Mouse (Mus musculus) hindbrain, embryonic 15.5 days (tissue): ENCODE measurements around the gene Smc5. TPM values are rescaled to one million over a fixed set of nuclear protein-coding genes. Genes with fewer than 3 reads are reported as not detected.

Experiments
- ATAC-seq: fragments of 200-750 bp; cut with Nextera tagmentation; 2 replicates; pipeline ENCODE4 v1.8.0; 2017; ENCODE audit warnings: low read depth, moderate number of reproducible peaks, moderate TSS enrichment; ENCODE audit not compliant: low FRiP score
- H3K27ac ChIP-seq: fragments of 300-500 bp; sonication (generic); replicated peaks from 2 replicates; pipeline ENCODE4 v1.5.1; 2015; ENCODE audit warnings: mild to moderate bottlenecking, inconsistent platforms
- H3K27me3 ChIP-seq: fragments of 300-500 bp; sonication (generic); 2 replicates; pipeline ENCODE4 v1.6.1; 2015; ENCODE audit warnings: control low read depth, inconsistent platforms
- H3K36me3 ChIP-seq: fragments of 300-500 bp; sonication (generic); 2 replicates; pipeline ENCODE4 v1.6.1; 2015; ENCODE audit warnings: control low read depth, inconsistent platforms
- H3K4me1 ChIP-seq: fragments of 300-500 bp; sonication (generic); replicated peaks from 2 replicates; pipeline ENCODE4 v1.6.1; 2015; ENCODE audit warnings: control low read depth, inconsistent platforms
- H3K4me2 ChIP-seq: fragments of 300-500 bp; sonication (generic); 2 replicates; pipeline ENCODE4 v1.6.1; 2015; ENCODE audit warnings: moderate library complexity, mild to moderate bottlenecking, inconsistent platforms
- H3K4me3 ChIP-seq: fragments of 300-500 bp; sonication (generic); 2 replicates; pipeline ENCODE4 v1.5.1; 2015; ENCODE audit warnings: mild to moderate bottlenecking, inconsistent platforms
- H3K9ac ChIP-seq: fragments of 300-500 bp; sonication (generic); 2 replicates; pipeline ENCODE4 v1.6.1; 2015; ENCODE audit warnings: inconsistent platforms
- H3K9me3 ChIP-seq: fragments of 300-500 bp; sonication (generic); 2 replicates; pipeline ENCODE4 v1.6.1; 2016; ENCODE audit warnings: control low read depth, inconsistent platforms
- WGBS: fragments of 180-500 bp; shearing (Covaris S2); methylation state at CpG from one replicate; pipeline ENCODE4 v1.1.7; 2015; 5-methylcytosine and 5-hydroxymethylcytosine counted together
- polyA plus RNA-seq: library from polyadenylated mRNA; unstranded; fragments of >200 nt; fragmentation: Nextera tagmentation; extraction: Ambion mirVana; gene quantifications from 2 replicates; pipeline ENCODE4 v1.2.1, GENCODE M21; 2015

Gene Smc5
- polyA plus RNA-seq, 1 experiment from 2014 or later = 21.6 TPM

DNA sequence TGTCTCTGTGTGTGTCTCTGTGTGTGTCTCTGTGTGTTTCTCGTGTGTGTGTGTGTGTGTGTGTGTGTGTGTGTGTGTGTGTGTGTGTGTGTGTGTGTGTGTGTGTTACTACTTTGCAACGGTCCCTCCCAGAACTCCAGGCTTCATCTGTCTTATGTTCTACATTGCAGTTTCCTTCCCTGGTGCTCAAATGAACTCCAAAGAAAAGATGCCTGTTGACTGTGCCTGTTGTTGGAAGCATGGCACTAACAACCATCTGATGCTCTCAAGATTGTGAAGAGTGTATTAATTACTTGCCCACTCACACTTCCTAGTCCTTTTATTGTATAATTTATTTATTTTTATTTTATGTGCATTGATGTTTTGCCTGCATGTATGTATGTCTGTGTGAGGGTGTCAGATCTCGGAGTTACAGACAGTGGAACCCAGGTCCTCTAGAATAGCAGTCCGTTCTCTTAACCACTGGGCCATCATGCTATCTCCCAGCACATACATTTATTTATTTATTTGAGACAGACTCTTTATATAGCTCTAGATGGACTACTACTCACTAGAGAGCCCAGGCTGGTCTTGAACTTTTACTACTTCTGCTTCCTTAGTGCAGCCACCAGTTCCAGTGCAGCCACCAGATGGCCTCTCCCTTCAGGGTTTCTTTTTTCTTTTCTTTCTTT, 492 bp upstream of the Smc5 start:
- H3K36me3 ChIP-seq = no peaks in the 10 kb centered on the region
- H3K9me3 ChIP-seq = no peaks in the 10 kb centered on the region
- H3K4me3 ChIP-seq = peak overlapping the region; percentile 58
- H3K9ac ChIP-seq = peak overlapping the region; percentile 58; the same call in 1 of the 2 replicates
- H3K27me3 ChIP-seq = no peaks in the 10 kb centered on the region
- H3K27ac ChIP-seq = no peak overlapping the region
- peaks cover 8% of the 10 kb centered on the region for H3K4me1 ChIP-seq
- ATAC-seq = peak; percentile 60; the same call in 1 of the 2 replicates
- 47% methylated on average over 4 of the region's 4 CpGs for WGBS
- peak overlapping the region; percentile 63 for H3K4me2 ChIP-seq

DNA sequence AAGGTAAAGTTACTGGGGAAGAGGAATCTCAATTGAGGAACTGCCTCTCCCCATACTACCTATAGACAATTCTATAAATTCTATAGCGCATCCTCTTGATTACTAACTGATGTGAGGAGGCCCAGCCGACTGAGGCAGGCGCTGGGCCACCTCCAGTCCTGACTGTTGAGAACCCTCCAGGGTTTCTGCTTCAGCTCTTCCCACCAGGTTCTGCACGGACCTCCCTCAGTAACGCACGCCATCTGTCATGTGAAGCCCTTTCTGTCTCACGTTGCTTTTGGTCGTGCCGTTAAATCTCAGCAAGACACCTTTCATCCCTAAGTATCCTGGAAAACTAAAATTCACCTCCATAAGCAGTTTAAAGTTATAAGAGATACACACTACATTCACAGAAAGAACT, 16.9 kb downstream of the Smc5 start:
- no peak for ATAC-seq
- 79% methylated on average over 9 of the region's 9 CpGs for WGBS
- no peak overlapping the region for H3K4me2 ChIP-seq
- no peaks in the 10 kb centered on the region for H3K9me3 ChIP-seq
- peaks cover 33% of the 10 kb centered on the region for H3K36me3 ChIP-seq
- H3K4me1 ChIP-seq = no peaks in the 10 kb centered on the region
- no peak overlapping the region for H3K4me3 ChIP-seq
- no peak overlapping the region for H3K27ac ChIP-seq
- no peaks in the 10 kb centered on the region for H3K27me3 ChIP-seq
- no peak overlapping the region for H3K9ac ChIP-seq

DNA sequence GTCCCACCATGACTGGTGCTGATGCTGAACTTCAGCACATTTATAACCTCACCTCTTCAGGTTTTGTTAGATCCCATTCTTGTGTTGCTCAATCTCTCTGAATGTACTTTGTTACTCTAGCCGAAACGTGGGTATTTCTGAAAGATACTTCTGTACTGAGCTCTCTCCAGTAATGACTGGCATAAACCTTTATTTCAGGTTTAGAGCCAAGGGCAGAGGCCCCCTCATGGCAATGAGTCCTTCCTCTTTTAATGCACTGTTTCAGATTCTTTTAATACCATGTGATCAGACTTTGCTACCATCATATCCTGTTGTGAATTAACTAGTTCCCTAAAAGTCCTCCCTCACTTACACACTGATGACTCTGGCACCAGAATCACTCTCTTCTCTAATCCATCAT, 27.2 kb downstream of the Smc5 start:
- Histone ChIP-seq H3K4me3 (no peak overlapping the region), H3K36me3 (peaks cover 20% of the 10 kb centered on the region), H3K4me2 (no peak overlapping the region), H3K27ac (no peak overlapping the region), H3K27me3 (no peaks in the 10 kb centered on the region), H3K9ac (no peak overlapping the region), H3K9me3 (no peaks in the 10 kb centered on the region), H3K4me1 (no peaks in the 10 kb centered on the region)
- ATAC-seq = no peak
- WGBS = 91% methylated on average over 2 of the region's 2 CpGs

DNA sequence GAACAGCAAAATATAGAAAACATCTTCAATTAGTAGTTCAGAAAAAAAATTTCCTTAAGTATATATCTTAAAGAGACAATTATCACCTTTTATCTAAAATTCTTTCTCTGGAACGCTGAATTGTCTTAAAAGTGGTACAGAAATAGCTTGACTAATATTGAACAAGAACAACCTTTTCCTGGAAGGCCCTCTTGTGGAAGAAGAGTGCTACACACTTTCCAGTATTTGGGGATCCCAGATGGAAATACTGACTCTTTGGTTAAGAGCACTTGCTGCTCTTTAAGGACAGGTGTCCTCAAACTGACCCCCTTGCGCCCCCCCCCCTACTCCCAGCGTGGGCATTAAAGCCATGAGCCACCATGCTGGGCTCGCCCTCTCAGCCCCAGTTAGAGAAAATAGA, 48.6 kb downstream of the Smc5 start:
- H3K4me2 ChIP-seq = no peak overlapping the region
- H3K9ac ChIP-seq = no peak overlapping the region
- ATAC-seq = no peak
- no peak overlapping the region for H3K27ac ChIP-seq
- no peaks in the 10 kb centered on the region for H3K27me3 ChIP-seq
- no peak overlapping the region for H3K4me3 ChIP-seq
- peaks cover 21% of the 10 kb centered on the region; the same call in 1 of the 2 replicates for H3K36me3 ChIP-seq
- WGBS = 59% methylated on average over 4 of the region's 4 CpGs
- no peaks in the 10 kb centered on the region for H3K9me3 ChIP-seq
- no peaks in the 10 kb centered on the region for H3K4me1 ChIP-seq

DNA sequence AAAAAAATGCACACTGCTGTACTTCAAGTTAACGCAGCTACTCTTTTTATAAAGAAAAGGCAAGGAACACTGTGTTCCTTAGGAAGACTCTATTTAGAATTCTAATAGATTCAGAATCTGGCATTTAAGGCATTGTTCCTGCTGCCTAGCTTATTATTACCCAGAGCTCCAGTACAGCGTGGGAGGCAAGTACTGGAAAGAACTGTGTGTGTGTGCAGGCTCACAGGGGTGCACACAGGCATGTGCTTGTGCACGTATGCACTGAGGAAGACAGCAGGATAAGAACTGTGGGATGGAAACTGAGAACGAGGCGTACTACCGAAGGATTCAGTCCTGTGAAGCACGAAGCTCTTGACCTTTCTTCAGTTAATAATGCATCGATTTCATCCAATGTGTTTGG, 59.4 kb downstream of the Smc5 start:
- Histone ChIP-seq H3K27ac (no peak overlapping the region), H3K4me1 (no peaks in the 10 kb centered on the region), H3K36me3 (peaks cover 32% of the 10 kb centered on the region), H3K4me3 (no peak overlapping the region), H3K9ac (no peak overlapping the region), H3K9me3 (no peaks in the 10 kb centered on the region), H3K27me3 (no peaks in the 10 kb centered on the region), H3K4me2 (no peak overlapping the region)
- no peak for ATAC-seq
- WGBS = 68% methylated on average over 8 of the region's 8 CpGs

DNA sequence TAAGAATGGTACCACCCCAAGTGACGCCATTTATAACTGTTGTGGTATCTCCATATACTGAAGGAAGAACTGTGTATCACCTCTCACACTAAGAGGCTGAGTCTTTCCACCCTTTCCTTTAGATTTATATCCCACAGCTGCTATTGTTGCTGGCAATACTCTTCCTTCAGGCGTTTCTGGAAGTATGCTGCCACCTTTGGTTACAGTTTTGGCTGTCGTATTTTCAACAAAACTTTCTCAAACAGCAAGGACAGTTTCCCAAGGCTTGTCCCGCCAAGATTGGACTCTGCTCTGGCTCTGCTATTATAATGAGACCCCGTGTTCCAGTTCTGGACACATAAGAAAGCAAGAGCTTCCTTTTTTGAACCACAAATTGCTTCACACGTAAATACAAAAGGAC, 62.4 kb downstream of the Smc5 start:
- no peak overlapping the region for H3K27ac ChIP-seq
- H3K9me3 ChIP-seq = no peaks in the 10 kb centered on the region
- H3K4me3 ChIP-seq = no peak overlapping the region
- H3K4me1 ChIP-seq = no peaks in the 10 kb centered on the region
- H3K9ac ChIP-seq = no peak overlapping the region
- no peak overlapping the region for H3K4me2 ChIP-seq
- H3K36me3 ChIP-seq = peaks cover 36% of the 10 kb centered on the region
- WGBS = 86% methylated on average over 6 of the region's 6 CpGs
- ATAC-seq = no peak
- H3K27me3 ChIP-seq = no peaks in the 10 kb centered on the region

DNA sequence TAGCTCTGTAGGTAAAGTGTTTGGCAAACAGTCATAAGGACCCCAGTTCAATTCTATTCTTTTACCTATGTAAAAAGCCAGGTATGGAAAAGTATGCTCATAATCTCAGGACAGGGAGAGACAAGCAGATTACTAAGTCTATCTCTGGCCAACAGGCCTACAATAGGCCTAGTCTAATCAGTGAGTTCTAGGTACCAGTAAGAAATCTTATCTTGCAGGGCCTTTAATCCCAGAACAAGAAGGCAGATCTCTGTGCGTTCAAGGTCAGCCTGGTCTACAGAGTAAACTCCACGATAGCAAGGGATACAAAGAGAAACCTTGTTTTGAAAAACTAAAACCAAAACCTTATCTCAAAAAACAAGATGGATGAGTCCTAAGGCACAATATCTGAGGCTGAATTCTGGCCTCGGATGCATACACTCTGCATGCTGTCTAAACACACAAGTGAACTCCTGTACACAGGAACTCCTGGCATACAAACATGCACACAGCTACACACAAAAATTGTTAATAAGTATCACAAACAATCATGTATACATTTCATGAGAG, 70.1 kb downstream of the Smc5 start:
- peaks cover 26% of the 10 kb centered on the region for H3K36me3 ChIP-seq
- 92% methylated on average over 3 of the region's 3 CpGs for WGBS
- H3K27me3 ChIP-seq = no peaks in the 10 kb centered on the region
- no peak overlapping the region for H3K9ac ChIP-seq
- no peaks in the 10 kb centered on the region for H3K9me3 ChIP-seq
- no peak overlapping the region for H3K4me3 ChIP-seq
- no peak overlapping the region for H3K4me2 ChIP-seq
- ATAC-seq = no peak
- H3K27ac ChIP-seq = no peak overlapping the region
- no peaks in the 10 kb centered on the region for H3K4me1 ChIP-seq

DNA sequence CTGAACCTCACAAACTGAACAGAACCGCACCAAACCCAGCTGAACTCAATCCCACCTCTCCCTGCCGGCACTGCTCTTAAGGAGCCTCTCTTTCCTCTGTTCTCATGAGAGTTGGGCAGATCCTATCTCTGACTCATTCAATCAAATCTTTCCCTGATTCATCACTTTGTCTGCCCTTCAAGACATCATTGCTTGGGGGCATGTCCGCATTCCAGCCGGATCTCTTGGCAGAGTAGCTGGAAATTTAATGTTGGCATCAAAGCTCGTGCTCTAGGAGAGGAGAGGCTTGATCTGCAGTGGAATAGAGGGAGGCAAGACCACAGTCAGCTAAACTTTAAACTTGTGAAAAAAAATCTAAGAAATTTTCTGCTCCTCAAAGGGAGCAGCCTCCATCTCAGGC, 71.6 kb downstream of the Smc5 start:
- Histone ChIP-seq H3K36me3 (peaks cover 24% of the 10 kb centered on the region), H3K27me3 (no peaks in the 10 kb centered on the region), H3K4me2 (no peak overlapping the region), H3K4me1 (no peaks in the 10 kb centered on the region), H3K4me3 (no peak overlapping the region), H3K9me3 (no peaks in the 10 kb centered on the region), H3K9ac (no peak overlapping the region), H3K27ac (no peak overlapping the region)
- 94% methylated on average over 5 of the region's 5 CpGs for WGBS
- ATAC-seq = no peak

DNA sequence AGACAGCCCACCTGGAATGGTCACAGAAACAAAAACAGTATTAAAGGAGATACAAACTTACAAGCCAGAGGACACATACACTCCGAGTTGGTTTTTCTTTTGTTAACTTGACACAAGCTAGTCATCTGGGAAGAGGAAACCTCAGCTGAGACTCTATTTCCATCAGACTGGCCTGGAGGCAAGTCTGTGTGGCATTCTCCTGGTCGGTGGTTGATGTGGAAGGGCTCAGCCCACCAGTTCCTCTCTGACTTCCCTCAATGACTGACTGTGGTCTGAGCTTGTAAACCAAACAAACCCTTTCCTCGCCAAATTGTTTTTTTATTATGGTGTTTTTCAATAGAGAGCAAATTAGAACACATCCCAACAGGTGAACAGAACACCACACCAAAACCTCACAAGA, 80.6 kb downstream of the Smc5 start:
- no peak overlapping the region for H3K4me2 ChIP-seq
- no peaks in the 10 kb centered on the region for H3K9me3 ChIP-seq
- ATAC-seq = no peak
- 81% methylated on average over 3 of the region's 3 CpGs for WGBS
- H3K9ac ChIP-seq = no peak overlapping the region
- no peaks in the 10 kb centered on the region for H3K36me3 ChIP-seq
- H3K4me1 ChIP-seq = no peaks in the 10 kb centered on the region
- H3K4me3 ChIP-seq = no peak overlapping the region
- H3K27me3 ChIP-seq = no peaks in the 10 kb centered on the region
- H3K27ac ChIP-seq = no peak overlapping the region

DNA sequence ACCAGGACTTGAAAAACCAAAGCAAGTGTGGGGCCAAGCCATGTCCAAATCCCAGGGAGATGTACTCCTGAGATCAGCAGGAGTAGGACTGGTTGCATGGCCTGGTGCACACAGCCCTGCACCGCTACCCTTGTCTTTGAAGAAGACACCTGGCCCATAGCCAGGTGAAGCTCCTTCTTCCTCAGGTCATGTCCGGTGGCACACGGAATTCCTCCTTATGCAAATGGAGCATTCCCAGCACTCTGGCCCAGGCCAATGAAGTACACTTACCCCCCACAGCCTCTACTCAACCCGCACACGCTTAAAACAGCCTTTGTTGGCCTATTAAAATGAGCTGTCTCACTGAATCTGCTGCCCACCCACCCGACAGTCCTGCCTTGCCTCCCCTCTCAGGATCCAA, 82.2 kb downstream of the Smc5 start:
- Histone ChIP-seq H3K4me1 (no peaks in the 10 kb centered on the region), H3K4me2 (no peak overlapping the region), H3K4me3 (no peak overlapping the region), H3K36me3 (no peaks in the 10 kb centered on the region), H3K9me3 (no peaks in the 10 kb centered on the region), H3K27ac (no peak overlapping the region), H3K27me3 (no peaks in the 10 kb centered on the region), H3K9ac (no peak overlapping the region)
- no peak for ATAC-seq
- 92% methylated on average over 6 of the region's 6 CpGs for WGBS

DNA sequence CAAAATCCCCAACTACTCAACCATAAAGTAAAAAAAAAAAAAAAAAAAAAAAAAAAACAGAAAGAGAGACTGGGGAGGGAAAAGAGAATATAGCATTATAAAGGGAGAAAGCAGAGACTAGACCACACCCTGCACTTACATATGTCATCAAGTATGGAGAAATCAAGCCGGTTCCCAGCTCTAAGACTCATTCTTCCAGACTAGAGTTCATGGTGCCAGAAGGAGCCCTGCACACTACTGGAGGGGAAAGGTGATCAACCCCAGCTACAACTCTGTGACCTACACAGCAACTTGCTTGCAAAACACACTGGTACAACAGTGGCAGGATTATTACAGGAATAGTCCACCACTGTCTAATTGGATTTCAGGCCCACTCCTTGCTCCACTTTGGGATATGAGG, 84.0 kb downstream of the Smc5 start:
- Histone ChIP-seq H3K4me3 (no peak overlapping the region), H3K36me3 (no peaks in the 10 kb centered on the region), H3K4me1 (no peaks in the 10 kb centered on the region), H3K4me2 (no peak overlapping the region), H3K9ac (no peak overlapping the region), H3K27ac (no peak overlapping the region), H3K27me3 (no peaks in the 10 kb centered on the region), H3K9me3 (no peaks in the 10 kb centered on the region)
- ATAC-seq = no peak
- 100% methylated on average over 1 of the region's 1 CpGs for WGBS

DNA sequence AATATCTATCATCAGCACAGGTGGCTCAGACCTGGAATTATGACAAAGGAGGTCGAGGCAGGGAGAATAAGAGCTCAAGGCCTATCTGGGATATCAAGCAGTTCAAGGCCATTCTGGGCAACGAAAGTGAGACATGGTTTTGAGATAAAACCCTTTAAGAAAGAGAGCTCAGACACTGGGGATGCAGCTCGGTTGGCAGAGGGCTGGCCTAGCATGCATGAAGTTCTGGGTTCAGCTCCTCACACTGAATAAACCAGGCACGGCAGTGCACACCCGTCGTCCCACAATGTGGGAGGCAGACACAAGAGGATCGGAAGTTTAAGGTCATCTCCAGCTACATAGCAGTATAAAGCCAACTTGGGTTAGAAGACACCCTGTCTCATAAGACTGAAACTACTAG, 84.7 kb downstream of the Smc5 start:
- H3K4me1 ChIP-seq = no peaks in the 10 kb centered on the region
- H3K9ac ChIP-seq = no peak overlapping the region
- H3K9me3 ChIP-seq = no peaks in the 10 kb centered on the region
- no peaks in the 10 kb centered on the region for H3K36me3 ChIP-seq
- 93% methylated on average over 7 of the region's 7 CpGs for WGBS
- no peak overlapping the region for H3K4me2 ChIP-seq
- no peak overlapping the region for H3K27ac ChIP-seq
- H3K4me3 ChIP-seq = no peak overlapping the region
- H3K27me3 ChIP-seq = no peaks in the 10 kb centered on the region
- ATAC-seq = no peak

DNA sequence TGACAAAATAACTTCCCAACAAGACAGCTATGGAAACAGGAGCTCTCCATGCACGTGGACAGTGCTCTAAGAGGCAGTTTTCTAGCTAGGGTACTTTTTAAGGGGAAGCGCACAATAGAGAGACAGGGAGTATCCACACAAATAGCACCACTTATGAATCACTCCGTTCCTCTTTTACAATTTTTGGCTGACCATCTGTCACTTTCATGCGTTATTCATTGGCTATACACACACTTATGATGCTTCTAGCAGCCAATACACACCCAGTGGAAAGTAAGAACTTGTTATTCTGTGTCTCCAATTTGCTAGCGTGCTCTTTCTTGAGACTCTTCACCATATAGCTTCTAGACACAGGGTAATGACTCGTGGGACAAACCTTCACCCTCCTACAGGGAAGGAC, 86.0 kb downstream of the Smc5 start:
- Histone ChIP-seq H3K36me3 (no peaks in the 10 kb centered on the region), H3K9me3 (no peaks in the 10 kb centered on the region), H3K4me3 (no peak overlapping the region), H3K27ac (no peak overlapping the region), H3K9ac (no peak overlapping the region), H3K4me1 (no peaks in the 10 kb centered on the region), H3K4me2 (no peak overlapping the region), H3K27me3 (no peaks in the 10 kb centered on the region)
- WGBS = 88% methylated on average over 6 of the region's 6 CpGs
- ATAC-seq = no peak
